Mouse (Mus musculus): ENCODE measurements at regions not wholly inside any gene's neighbourhood (a gene's known extent, or its start where the extent isn't known, plus 50 kb on each side); places are given as distances from the start of the nearest gene placed in this dataset.

GRCm38 (mm10) chr17:45866346-45866745 is 132.7 kb upstream of the 1600014C23Rik start:
- no peak for TF ChIP-seq CTCF (conservative IDR thresholded peaks at IDR 0.05; ENCODE audit: insufficient read depth, insufficient read length, low read depth, low read length)
- no peak for TF ChIP-seq POLR2A (IDR thresholded peaks at IDR 0.05; ENCODE audit: low read depth, low read length)

Measured in kidney, adult 2 months (tissue).